Mouse (Mus musculus) CH12F3 (cell line): ENCODE results near the gene Hist1h3b.

Source experiments
- in situ Hi-C: fragments of 300-500 bp; cut with MboI; formaldehyde crosslinking; loops from 2 replicates; pipeline ENCODE4 v1.14.3; 2020; ENCODE audit warnings: low sequenced_read_pairs

The Hist1h3b gene

GRCm38 (mm10) chr13:23752742-23753172 is 690 bp downstream of the Hist1h3b start:
- in situ Hi-C loops: loop anchor here (25.0 kb wide), 1 partner anchor 1715 kb away; the partner anchor contains the start of genes Hist1h2ag, Hist1h2ah, Hist1h2bj and Hist1h2bk

- in situ Hi-C loops: loop anchor here (25.0 kb wide), 1 partner anchor 1716 kb away; the partner anchor contains the start of genes Hist1h2ag, Hist1h2ah, Hist1h2bj and Hist1h2bk
These were observed 1.4 kb downstream of the Hist1h3b start for GRCm38 (mm10) chr13:23753314-23754078.

GRCm38 (mm10) chr13:23755000-23755399 is 2.9 kb downstream of the Hist1h3b start:
- in situ Hi-C loops: loop anchor here (25.0 kb wide), 1 partner anchor 1718 kb away; the partner anchor contains the start of genes Hist1h2ag, Hist1h2ah, Hist1h2bj and Hist1h2bk

- in situ Hi-C loops: loop anchor here (25.0 kb wide), 1 partner anchor 1719 kb away; the partner anchor contains the start of genes Hist1h2ag, Hist1h2ah, Hist1h2bj and Hist1h2bk
These were observed 4.7 kb downstream of the Hist1h3b start, which contains the start of gene Hist1h4b for GRCm38 (mm10) chr13:23756790-23757189. Hist1h4b (plus strand) TSS chr13:23757013.

- in situ Hi-C loops: loop anchor here (25.0 kb wide), 1 partner anchor 1720 kb away; the partner anchor contains the start of genes Hist1h2ag, Hist1h2ah, Hist1h2bj and Hist1h2bk
These were observed 5.2 kb downstream of the Hist1h3b start for GRCm38 (mm10) chr13:23757211-23757773.

GRCm38 (mm10) chr13:23757921-23758320 is 5.9 kb downstream of the Hist1h3b start:
- in situ Hi-C loops: loop anchor here (25.0 kb wide), 1 partner anchor 1721 kb away; the partner anchor contains the start of genes Hist1h2ag, Hist1h2ah, Hist1h2bj and Hist1h2bk

- in situ Hi-C loops: loop anchor here (25.0 kb wide), 1 partner anchor 1722 kb away; the partner anchor contains the start of genes Hist1h2ag, Hist1h2ah, Hist1h2bj and Hist1h2bk
These were observed 7.2 kb downstream of the Hist1h3b start for GRCm38 (mm10) chr13:23759251-23759771.

- in situ Hi-C loops: loop anchor here (25.0 kb wide), 1 partner anchor 1723 kb away; the partner anchor contains the start of genes Hist1h2ag, Hist1h2ah, Hist1h2bj and Hist1h2bk
These were observed 7.8 kb downstream of the Hist1h3b start for GRCm38 (mm10) chr13:23759916-23760239.

- in situ Hi-C loops: loop anchor here (25.0 kb wide), 1 partner anchor 1723 kb away; the partner anchor contains the start of genes Hist1h2ag, Hist1h2ah, Hist1h2bj and Hist1h2bk
These were observed 8.3 kb downstream of the Hist1h3b start for GRCm38 (mm10) chr13:23760240-23760971.

- in situ Hi-C loops: loop anchor here (25.0 kb wide), 1 partner anchor 1724 kb away; the partner anchor contains the start of genes Hist1h2ag, Hist1h2ah, Hist1h2bj and Hist1h2bk
These were observed 9.2 kb downstream of the Hist1h3b start, which contains the start of gene Hist1h4a for GRCm38 (mm10) chr13:23760972-23761864. Hist1h4a (minus strand) TSS chr13:23761230.

- in situ Hi-C loops: loop anchor here (25.0 kb wide), 1 partner anchor 1725 kb away; the partner anchor contains the start of genes Hist1h2ag, Hist1h2ah, Hist1h2bj and Hist1h2bk
These were observed 10.1 kb downstream of the Hist1h3b start, which contains the start of gene Hist1h3a for GRCm38 (mm10) chr13:23761871-23762821. Hist1h3a (minus strand) TSS chr13:23762386.

GRCm38 (mm10) chr13:23763242-23763585 is 11.1 kb downstream of the Hist1h3b start:
- in situ Hi-C loops: loop anchor here (25.0 kb wide), 1 partner anchor 1726 kb away; the partner anchor contains the start of genes Hist1h2ag, Hist1h2ah, Hist1h2bj and Hist1h2bk

GRCm38 (mm10) chr13:23763586-23764323 is 11.7 kb downstream of the Hist1h3b start, which contains the start of gene Hist1h1a:
Hist1h1a (plus strand) TSS chr13:23763666.
- in situ Hi-C loops: loop anchor here (25.0 kb wide), 1 partner anchor 1726 kb away; the partner anchor contains the start of genes Hist1h2ag, Hist1h2ah, Hist1h2bj and Hist1h2bk

GRCm38 (mm10) chr13:23764324-23765171 is 12.5 kb downstream of the Hist1h3b start:
- in situ Hi-C loops: loop anchor here (25.0 kb wide), 1 partner anchor 1727 kb away; the partner anchor contains the start of genes Hist1h2ag, Hist1h2ah, Hist1h2bj and Hist1h2bk

GRCm38 (mm10) chr13:23765172-23765513 is 13.1 kb downstream of the Hist1h3b start:
- in situ Hi-C loops: loop anchor here (25.0 kb wide), 1 partner anchor 1728 kb away; the partner anchor contains the start of genes Hist1h2ag, Hist1h2ah, Hist1h2bj and Hist1h2bk
